Comparison of ENCODE assay signal across 12 mouse cellular contexts in the genomic region with DNA sequence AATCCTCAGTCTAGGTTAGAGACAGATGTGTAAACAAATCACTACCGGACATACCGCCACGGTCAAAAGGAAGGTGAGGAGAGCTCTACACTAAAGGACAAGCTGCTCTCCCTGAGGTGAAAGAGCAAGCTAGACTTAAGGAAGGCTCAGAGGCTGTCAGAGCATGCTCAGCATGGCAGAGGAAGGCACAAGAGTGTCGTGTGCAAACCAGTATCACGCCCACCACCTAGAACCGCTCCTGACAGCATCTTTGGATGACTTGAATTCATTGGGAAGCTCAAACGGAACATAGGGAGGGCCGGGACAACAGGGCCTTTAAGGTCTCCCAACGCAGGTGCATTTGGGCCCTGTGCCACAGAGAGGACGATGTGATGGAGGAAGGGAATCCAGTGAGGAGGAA.
"Had no signal": no experiment of that assay in that cellular context is flagged by ENCODE, and none has a peak within 500 bp of the region (broad histone marks: within the 10 kb centered on the region; RNA-seq: fewer than 3 reads in every experiment).

No protein-coding gene starts in this region.

- DNase-seq: kidney, adult 18-20 months; kidney, adult 9 months; kidney, postnatal 14 days; kidney, postnatal 4 days; liver, embryonic 13.5 days; lung, adult 2 months; lung, postnatal 14 days; lung, postnatal 4 days; midbrain, embryonic 14.5 days; right cerebral cortex, postnatal 25 days; thymus, adult 18-20 months; thymus, postnatal 4 days had no signal
